In genomic region chr2:158168741-158169211, GRCm38 (mm10) we compare ENCODE assay signal across 9 mouse cellular contexts. TPM values are rescaled to one million over a fixed set of nuclear protein-coding genes. Genes with fewer than 3 reads are reported as not detected.
DNase-seq lines count a peak whose midpoint lies in the region; ATAC-seq lines count a peak whose summit lies in the region.
"Had no signal": no experiment of that assay in that cellular context is flagged by ENCODE, and none has a peak within 500 bp of the region (broad histone marks: within the 10 kb centered on the region; RNA-seq: fewer than 3 reads in every experiment).

No protein-coding gene starts in this region.

- peak; percentile 50 for DNase-seq in left cerebral cortex, postnatal 4 days
- DNase-seq in left cerebral cortex, postnatal 10 days (ENCODE audit: extremely low spot score in 1 of 2, low spot score in 2 of 2): no peak
- peak; percentile 47 to 52 for DNase-seq in adrenal gland, postnatal 36 days
- DNase-seq in heart, postnatal 10 days: peak; percentile 72 to 75
- no peak for DNase-seq in layer of hippocampus, adult 18-20 months (ENCODE audit: low spot score in 2 of 2)
- DNase-seq in cerebellum, postnatal 4 days (ENCODE audit: low spot score in 2 of 2): no peak
- no peak for DNase-seq in cerebellum, postnatal 14 days
- DNase-seq: layer of hippocampus, adult 9-11 months had no signal

- peak; percentile 54; the same call in 1 of the 2 replicates for ATAC-seq in megakaryocyte-erythroid progenitor cell, adult 5-6 weeks (replicated peaks; ENCODE audit: low FRiP score, low TSS enrichment, poor library complexity, severe bottlenecking)

- intact Hi-C loops in left cerebral cortex, postnatal 4 days (cut with DNase I): no loop called here
- intact Hi-C loops in left cerebral cortex, postnatal 10 days (cut with DNase I): no loop called here
- intact Hi-C loops in heart, postnatal 10 days (cut with DNase I): no loop called here

RNA-seq across cellular contexts. Expression of gene Tgm2, which starts 22.5 kb away (rescaled TPM):
- total RNA-seq in left cerebral cortex, postnatal 4 days (2021): 1 to 10 TPM; 7.0 to 9.7 TPM
- total RNA-seq in left cerebral cortex, postnatal 10 days (2021): 1 to 10 TPM; 6.9 TPM
- 10 to 100 TPM; 44.6 to 85.9 TPM for total RNA-seq in adrenal gland, postnatal 36 days (2021)
- 100 to 1,000 TPM; 162 to 208 TPM for total RNA-seq in heart, postnatal 10 days (2021)
- total RNA-seq in megakaryocyte-erythroid progenitor cell, adult 5-6 weeks (2014; fragmentation: Nextera tagmentation): 10.2 and 19.6 TPM in 2 replicates
- 7.1 and 8.0 TPM in 2 replicates for total RNA-seq in megakaryocyte-erythroid progenitor cell, adult 5-6 weeks (2017)
- 10 to 100 TPM; 11.0 to 11.1 TPM for total RNA-seq in layer of hippocampus, adult 18-20 months (2021)

Comparison
In these comparisons a context has a peak if more than half of its experiments do, and no peak if none do; other contexts are left out.
1. DNase-seq: peak in left cerebral cortex, postnatal 4 days (single experiment), adrenal gland, postnatal 36 days (2 of 2) and heart, postnatal 10 days (2 of 2); none in left cerebral cortex, postnatal 10 days (0 of 2), layer of hippocampus, adult 18-20 months (0 of 2), cerebellum, postnatal 4 days (0 of 2) and cerebellum, postnatal 14 days (0 of 2).